Mouse (Mus musculus) kidney, adult 2 months (tissue): Measurements from ENCODE around the gene Asic1.

Experiments used
- CTCF ChIP-seq: fragments of 200-500 bp; conservative IDR thresholded peaks from 2 replicates; pipeline ENCODE4 v1.5.1; 2011; ENCODE audit warnings: low read depth, mild to moderate bottlenecking, control low read depth, low read length, moderate library complexity, mixed read lengths; ENCODE audit not compliant: insufficient read depth, insufficient read length
- POLR2A ChIP-seq: fragments of 200-500 bp; IDR thresholded peaks from one replicate; pipeline ENCODE4 v1.6.1; 2011; ENCODE audit warnings: low read depth, low read length, control low read depth

DNA sequence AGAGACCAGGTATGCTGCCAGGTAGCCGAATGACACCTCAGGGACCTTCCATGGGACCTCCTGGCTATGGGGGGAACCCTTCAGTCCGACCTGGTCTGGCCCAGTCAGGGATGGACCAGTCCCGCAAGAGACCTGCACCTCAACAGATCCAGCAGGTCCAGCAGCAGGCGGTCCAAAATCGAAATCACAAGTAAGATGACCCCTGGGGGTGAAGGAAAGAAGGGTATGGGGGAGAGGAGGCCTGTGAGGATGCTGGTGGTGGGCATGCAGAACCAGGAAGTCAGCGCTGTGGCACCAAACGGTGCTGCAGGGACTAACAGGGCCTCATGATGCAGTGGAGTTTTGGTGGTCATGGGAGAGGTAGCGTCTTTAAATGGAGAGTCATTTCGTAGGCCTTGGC, 32.9 kb downstream of the Asic1 start:
- TF ChIP-seq CTCF (no peak), POLR2A (no peak)
